Mouse (Mus musculus) v-Abl transformed pro-B cells (cell line): ENCODE data around the gene Tmem131l.
"Not testable (repeated sequence)": the region's sequence is repeated elsewhere in the genome, so short reads cannot be mapped to it uniquely, and the experiment has no call there.

Source experiments
- in situ Hi-C, 2 experiments: fragments of 400-800 bp; cut with MboI; formaldehyde crosslinking; loops; one replicate each; pipeline ENCODE4 v1.15.1; 2025; ENCODE audit not compliant: unreplicated experiment in 2 of 2

The Tmem131l gene

GRCm38 (mm10) chr3:83879261-83880050 is 160.5 kb downstream of the Tmem131l start:
- in situ Hi-C loops: not testable (repeated sequence)

GRCm38 (mm10) chr3:83878801-83879200 is 161.2 kb downstream of the Tmem131l start:
- in situ Hi-C loops: no loop called here

- in situ Hi-C loops: no loop called here
These were observed 163.7 kb downstream of the Tmem131l start for GRCm38 (mm10) chr3:83876299-83876698.

GRCm38 (mm10) chr3:83875078-83875477 is 164.9 kb downstream of the Tmem131l start:
- in situ Hi-C loops: not testable (repeated sequence)

GRCm38 (mm10) chr3:83872853-83873252 is 167.1 kb downstream of the Tmem131l start:
- in situ Hi-C loops: not testable (repeated sequence)

- in situ Hi-C loops: not testable (repeated sequence)
These were observed 168.0 kb downstream of the Tmem131l start for GRCm38 (mm10) chr3:83871962-83872361.

- in situ Hi-C loops: not testable (repeated sequence)
These were observed 168.4 kb downstream of the Tmem131l start for GRCm38 (mm10) chr3:83871559-83871958.

GRCm38 (mm10) chr3:83869776-83870175 is 170.2 kb downstream of the Tmem131l start:
- in situ Hi-C loops: loop anchor here in 1 of 2 experiments (10.0 kb wide), 1 partner anchor 55 kb away; no protein-coding TSS in a partner anchor

- in situ Hi-C loops: loop anchor here in 1 of 2 experiments (10.0 kb wide), 1 partner anchor 52 kb away; no protein-coding TSS in a partner anchor
These were observed 172.9 kb downstream of the Tmem131l start for GRCm38 (mm10) chr3:83867026-83867425.

- in situ Hi-C loops: loop anchor here in 1 of 2 experiments (10.0 kb wide), 1 partner anchor 50 kb away; no protein-coding TSS in a partner anchor
These were observed 174.8 kb downstream of the Tmem131l start for GRCm38 (mm10) chr3:83865216-83865615.

GRCm38 (mm10) chr3:83864064-83864548 is 175.9 kb downstream of the Tmem131l start:
- in situ Hi-C loops: loop anchor here in 1 of 2 experiments (10.0 kb wide), 1 partner anchor 49 kb away; no protein-coding TSS in a partner anchor

- in situ Hi-C loops: loop anchor here in 1 of 2 experiments (10.0 kb wide), 1 partner anchor 48 kb away; no protein-coding TSS in a partner anchor
These were observed 177.0 kb downstream of the Tmem131l start for GRCm38 (mm10) chr3:83862956-83863355.

- in situ Hi-C loops: no loop called here
These were observed 180.4 kb downstream of the Tmem131l start for GRCm38 (mm10) chr3:83859595-83859994.

GRCm38 (mm10) chr3:83859071-83859470 is 180.9 kb downstream of the Tmem131l start:
- in situ Hi-C loops: no loop called here

- in situ Hi-C loops: no loop called here
These were observed 182.4 kb downstream of the Tmem131l start for GRCm38 (mm10) chr3:83857621-83858020.

- in situ Hi-C loops: no loop called here
These were observed 184.3 kb downstream of the Tmem131l start for GRCm38 (mm10) chr3:83855643-83856042.

GRCm38 (mm10) chr3:83849341-83849740 is 190.6 kb downstream of the Tmem131l start:
- in situ Hi-C loops: no loop called here
